Mouse (Mus musculus) lung, postnatal 0 days (tissue): ENCODE data around the gene Syde2. TPM values are rescaled to one million over a fixed set of nuclear protein-coding genes. Genes with fewer than 3 reads are reported as not detected.
"Not testable (repeated sequence)": the region's sequence is repeated elsewhere in the genome, so short reads cannot be mapped to it uniquely, and the experiment has no call there.

ENCODE experiments used
- ATAC-seq: fragments of 200-750 bp; cut with Nextera tagmentation; 2 replicates; pipeline ENCODE4 v1.8.0; 2017; ENCODE audit warnings: moderate library complexity
- DNase-seq: peaks from one replicate; pipeline ENCODE4 v3.0.0-alpha.2; 2016; ENCODE audit warnings: low spot score
- H3K27ac ChIP-seq: fragments of 300-500 bp; sonication (generic); 2 replicates; pipeline ENCODE4 v1.5.1; 2014; ENCODE audit warnings: antibody characterized with exemption, mild to moderate bottlenecking, low read length, mixed read lengths
- H3K27me3 ChIP-seq: fragments of 300-500 bp; sonication (generic); replicated peaks from 2 replicates; pipeline ENCODE4 v1.6.1; 2014; ENCODE audit warnings: low read length, mixed read lengths; ENCODE audit not compliant: insufficient read depth
- H3K36me3 ChIP-seq: fragments of 300-500 bp; sonication (generic); 2 replicates; pipeline ENCODE4 v1.6.1; 2014; ENCODE audit warnings: low read length, mixed read lengths; ENCODE audit not compliant: insufficient read depth
- H3K4me1 ChIP-seq: fragments of 300-500 bp; sonication (generic); 2 replicates; pipeline ENCODE4 v1.6.1; 2014; ENCODE audit warnings: antibody characterized with exemption, low read depth, low read length, mixed read lengths; ENCODE audit not compliant: insufficient read depth
- H3K4me2 ChIP-seq: fragments of 300-500 bp; sonication (generic); replicated peaks from 2 replicates; pipeline ENCODE4 v1.6.1; 2014; ENCODE audit warnings: low read depth, mild to moderate bottlenecking, low read length, moderate library complexity, mixed read lengths
- H3K4me3 ChIP-seq: fragments of 300-500 bp; sonication (generic); 2 replicates; pipeline ENCODE4 v1.5.1; 2014; ENCODE audit warnings: low read depth, low read length
- H3K9ac ChIP-seq: fragments of 300-500 bp; sonication (generic); replicated peaks from 2 replicates; pipeline ENCODE4 v1.6.1; 2014; ENCODE audit warnings: low read depth, mild to moderate bottlenecking
- H3K9me3 ChIP-seq: fragments of 300-500 bp; sonication (generic); 2 replicates; pipeline ENCODE4 v1.6.1; 2016; ENCODE audit warnings: low read length, mixed read lengths
- CTCF ChIP-seq: IDR thresholded peaks from 2 replicates; pipeline ENCODE4 v1.5.1; 2016; ENCODE audit warnings: antibody characterized with exemption, mild to moderate bottlenecking
- EP300 ChIP-seq: IDR thresholded peaks from 2 replicates; pipeline ENCODE4 v1.6.1; 2016; ENCODE audit warnings: antibody characterized with exemption, mild to moderate bottlenecking, control low read depth
- WGBS: fragments of 180-500 bp; shearing (Covaris S2); extraction: QIAGEN DNeasy Blood & Tissue Kit; methylation state at CpG from one replicate; pipeline ENCODE4 v1.1.7; 2014; 5-methylcytosine and 5-hydroxymethylcytosine counted together
- polyA plus RNA-seq: library from polyadenylated mRNA; unstranded; fragments of >200 nt; fragmentation: Nextera tagmentation; extraction: Ambion mirVana; gene quantifications from 2 replicates; pipeline ENCODE4 v1.2.1, GENCODE M21; 2015

The Syde2 gene
- polyA plus RNA-seq, 1 experiment from 2014 or later: 3.1 TPM

DNA sequence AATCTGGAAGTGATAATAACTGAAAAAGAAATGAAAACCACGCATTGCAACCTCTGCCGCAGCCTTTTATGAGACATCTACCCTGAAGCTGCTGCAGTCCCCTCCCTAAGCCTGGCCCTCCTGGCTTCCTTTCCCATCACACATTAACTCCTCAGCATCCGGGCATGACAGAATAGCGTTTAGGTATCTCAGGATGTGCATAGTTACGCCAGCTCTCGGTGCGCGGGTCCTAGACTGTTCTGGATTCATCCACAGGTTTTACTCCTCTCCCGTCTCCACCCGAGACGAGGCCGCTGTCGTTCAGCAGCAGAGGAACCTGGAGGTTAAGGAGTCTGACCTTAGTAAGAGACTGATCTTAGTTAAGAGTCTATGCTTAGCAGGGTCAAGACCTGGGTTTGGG is 3.5 kb downstream of the Syde2 start:
- ATAC-seq (no peak), DNase-seq (no peak)
- no peak for TF ChIP-seq EP300
- TF ChIP-seq CTCF: no peak
- peak overlapping the region; percentile 6; the same call in 1 of the 2 replicates for H3K4me3 ChIP-seq
- H3K27me3 ChIP-seq: no peaks in the 10 kb centered on the region
- no peak overlapping the region; the same call in 1 of the 2 replicates for H3K9ac ChIP-seq
- peaks cover 4% of the 10 kb centered on the region; the same call in 1 of the 2 replicates for H3K4me1 ChIP-seq
- WGBS: 62% methylated on average over 13 of the region's 13 CpGs
- H3K4me2 ChIP-seq: peak overlapping the region; percentile 40
- H3K36me3 ChIP-seq: no peaks in the 10 kb centered on the region
- H3K27ac ChIP-seq: no peak overlapping the region
- no peaks in the 10 kb centered on the region for H3K9me3 ChIP-seq

DNA sequence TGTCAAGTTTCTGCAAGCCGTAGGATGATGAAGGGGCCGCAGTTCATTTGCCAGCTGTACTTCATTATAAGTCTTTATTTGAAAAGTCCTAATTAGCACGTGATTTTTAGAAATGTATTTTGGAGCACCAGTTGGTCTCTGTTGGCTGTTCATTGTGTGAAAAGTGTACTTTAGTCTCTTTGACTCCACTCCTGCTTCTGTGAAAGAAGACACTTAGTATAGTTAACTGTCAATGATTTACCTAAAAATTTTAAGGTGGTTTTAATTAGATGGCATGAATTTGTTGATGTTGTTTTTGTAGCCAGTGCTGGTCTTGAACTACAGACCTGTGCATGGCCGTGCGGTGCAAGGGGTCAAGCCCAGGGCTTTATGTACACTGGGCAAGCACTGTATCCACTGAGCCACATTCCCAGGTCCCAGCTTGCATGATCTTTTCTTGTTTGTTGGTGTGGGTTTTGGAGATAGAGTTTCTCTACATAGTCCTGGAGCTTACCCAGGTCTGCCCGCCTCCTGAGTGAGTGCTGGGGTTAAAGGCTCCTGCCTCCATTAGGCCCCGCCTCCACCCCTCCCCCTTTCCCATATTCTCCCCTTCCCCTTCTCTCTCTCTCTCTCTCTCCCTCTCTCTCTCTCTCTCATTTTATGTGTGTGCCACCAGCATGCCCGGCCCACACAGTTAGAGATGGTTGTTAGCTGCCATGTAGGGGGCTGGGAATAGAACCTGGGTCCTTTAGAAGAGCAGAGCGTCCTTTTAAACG is 4.5 kb downstream of the Syde2 start:
- DNase-seq: no peak
- no peak overlapping the region for H3K9ac ChIP-seq
- H3K36me3 ChIP-seq: no peaks in the 10 kb centered on the region
- no peaks in the 10 kb centered on the region for H3K9me3 ChIP-seq
- peaks cover 2% of the 10 kb centered on the region; the same call in 1 of the 2 replicates for H3K4me1 ChIP-seq
- H3K27me3 ChIP-seq: no peaks in the 10 kb centered on the region
- H3K4me3 ChIP-seq: no peak overlapping the region
- H3K27ac ChIP-seq: peak overlapping the region; percentile 54
- H3K4me2 ChIP-seq: peak overlapping the region; percentile 40
- ATAC-seq: no peak
- TF ChIP-seq EP300 (no peak), CTCF (no peak)
- 67% methylated on average over 10 of the region's 10 CpGs for WGBS

DNA sequence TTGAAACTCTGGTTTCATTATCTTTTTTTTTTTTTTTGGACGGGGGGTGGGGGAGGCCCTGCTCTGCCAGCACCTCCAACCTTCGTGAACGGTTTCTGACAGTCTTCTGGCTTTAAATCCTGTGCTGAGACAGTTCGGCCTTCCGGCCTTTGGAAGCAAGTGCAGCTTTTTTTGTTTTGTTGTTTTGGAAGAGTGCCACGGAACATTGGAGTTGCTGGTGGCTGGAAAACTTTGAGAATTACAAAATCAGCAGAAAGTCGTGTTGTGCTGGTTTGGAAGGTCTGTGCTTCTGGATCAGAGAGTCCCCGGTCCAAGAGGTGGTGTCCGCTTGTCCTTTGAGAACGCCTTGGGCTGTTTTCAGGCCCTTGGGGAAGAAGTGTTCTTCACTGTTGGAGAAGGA is 5.1 kb downstream of the Syde2 start:
- 41% methylated on average over 10 of the region's 10 CpGs for WGBS
- peak overlapping the region; percentile 59 for H3K27ac ChIP-seq
- H3K4me1 ChIP-seq: peaks cover 2% of the 10 kb centered on the region; the same call in 1 of the 2 replicates
- ATAC-seq: no peak
- no peaks in the 10 kb centered on the region for H3K9me3 ChIP-seq
- H3K27me3 ChIP-seq: no peaks in the 10 kb centered on the region
- no peak overlapping the region for H3K9ac ChIP-seq
- TF ChIP-seq CTCF (0 out of 2 replicates have a peak, but pooled peaks have one; percentile 4), EP300 (no peak; the same call in 1 of the 2 replicates)
- H3K4me3 ChIP-seq: no peak overlapping the region
- peak; percentile 86 for DNase-seq
- H3K36me3 ChIP-seq: no peaks in the 10 kb centered on the region
- peak overlapping the region; percentile 40 for H3K4me2 ChIP-seq

DNA sequence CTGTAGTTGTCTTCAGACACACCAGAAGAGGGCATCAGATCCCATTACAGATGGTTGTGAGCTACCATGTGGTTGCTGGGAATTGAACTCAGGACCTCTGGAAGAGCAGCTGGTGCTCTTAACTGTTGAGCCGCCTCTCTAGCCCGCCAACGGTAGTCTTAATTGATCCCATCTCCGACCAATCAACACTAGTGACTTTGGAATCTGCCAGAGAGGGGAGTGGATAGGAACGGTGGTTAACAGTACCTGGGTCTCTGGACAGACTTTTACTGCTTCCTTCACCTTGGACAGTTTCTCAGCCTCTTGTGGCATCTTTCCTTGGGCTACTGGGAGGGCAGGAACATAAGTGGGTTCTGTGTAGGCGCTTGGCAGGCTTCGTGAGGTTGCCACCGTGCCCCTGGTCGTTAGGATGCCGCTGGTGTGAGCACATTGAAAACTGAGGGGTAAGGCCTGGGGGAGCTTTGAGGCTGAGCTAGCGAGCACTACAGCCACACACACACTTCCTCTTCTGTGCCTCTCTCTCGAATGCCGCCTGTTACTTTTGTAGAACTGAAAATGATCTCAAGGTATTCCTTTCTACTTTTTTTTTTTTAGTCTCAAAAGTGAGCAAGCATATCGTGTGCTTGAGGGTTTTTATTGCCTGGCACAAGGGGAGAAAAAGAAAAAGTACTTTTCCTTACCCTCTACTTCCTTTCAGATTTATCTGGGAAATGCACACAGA is 6.0 kb downstream of the Syde2 start:
- no peak for TF ChIP-seq EP300
- no peak for TF ChIP-seq CTCF
- WGBS: 74% methylated on average over 14 of the region's 14 CpGs
- Histone ChIP-seq H3K9me3 (no peaks in the 10 kb centered on the region), H3K36me3 (no peaks in the 10 kb centered on the region; the same call in 1 of the 2 replicates), H3K27ac (peak overlapping the region; percentile 59; the same call in 1 of the 2 replicates), H3K4me1 (peaks cover 2% of the 10 kb centered on the region; the same call in 1 of the 2 replicates), H3K27me3 (no peaks in the 10 kb centered on the region), H3K4me3 (no peak overlapping the region), H3K4me2 (peak overlapping the region; percentile 40; the same call in 1 of the 2 replicates), H3K9ac (no peak overlapping the region)
- ATAC-seq (no peak), DNase-seq (no peak)

DNA sequence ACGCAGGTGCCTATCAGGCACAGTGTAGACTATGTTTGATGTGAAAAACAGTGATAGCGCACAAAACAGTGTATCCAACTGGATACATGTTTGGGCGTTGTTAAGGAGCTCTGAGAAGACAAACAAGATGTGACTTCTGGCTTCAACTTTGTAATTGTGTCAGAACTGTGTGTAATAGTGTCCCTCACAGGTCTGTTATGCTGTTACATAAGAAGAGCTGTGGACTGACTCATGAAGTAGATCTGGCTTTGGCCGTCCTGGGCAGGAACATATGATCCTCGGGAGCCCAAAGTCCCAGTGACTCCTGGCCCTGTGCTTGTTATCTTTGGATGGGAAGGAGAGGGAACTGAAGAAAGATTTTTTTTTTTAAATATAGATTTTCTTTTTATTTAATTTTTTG is 7.8 kb downstream of the Syde2 start:
- no peak overlapping the region for H3K27ac ChIP-seq
- H3K4me1 ChIP-seq: peaks cover 2% of the 10 kb centered on the region; the same call in 1 of the 2 replicates
- ATAC-seq (peak; percentile 54), DNase-seq (peak; percentile 65)
- TF ChIP-seq EP300 (no peak), CTCF (no peak)
- 63% methylated on average over 5 of the region's 5 CpGs for WGBS
- no peaks in the 10 kb centered on the region for H3K9me3 ChIP-seq
- no peak overlapping the region for H3K4me3 ChIP-seq
- no peaks in the 10 kb centered on the region for H3K27me3 ChIP-seq
- H3K4me2 ChIP-seq: no peak overlapping the region
- no peak overlapping the region for H3K9ac ChIP-seq
- no peaks in the 10 kb centered on the region; the same call in 1 of the 2 replicates for H3K36me3 ChIP-seq

DNA sequence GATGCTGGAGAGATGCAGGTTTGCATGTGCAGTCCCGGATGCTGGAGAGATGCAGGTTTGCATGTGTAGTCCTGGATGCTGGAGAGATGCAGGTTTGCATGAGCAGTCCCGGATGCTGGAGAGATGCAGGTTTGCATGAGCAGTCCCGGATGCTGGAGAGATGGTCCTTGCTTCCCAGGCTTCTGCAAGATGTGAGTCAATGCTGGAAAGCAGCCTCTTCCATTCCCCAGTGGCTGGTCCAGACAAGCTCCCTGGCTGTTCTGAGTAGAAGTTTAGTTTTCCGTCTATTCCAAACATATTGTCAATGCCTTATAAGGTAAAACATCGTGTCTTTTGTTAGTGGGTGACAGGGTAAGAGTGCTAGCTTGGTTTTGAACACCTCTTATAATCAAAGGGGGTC is 8.9 kb downstream of the Syde2 start:
- not testable (repeated sequence) for H3K4me1 ChIP-seq, DNase-seq, H3K4me3 ChIP-seq, H3K9me3 ChIP-seq, H3K9ac ChIP-seq, H3K27me3 ChIP-seq, H3K4me2 ChIP-seq, ATAC-seq, H3K36me3 ChIP-seq, H3K27ac ChIP-seq
- WGBS: 61% methylated on average over 4 of the region's 5 CpGs
